In the genomic region with DNA sequence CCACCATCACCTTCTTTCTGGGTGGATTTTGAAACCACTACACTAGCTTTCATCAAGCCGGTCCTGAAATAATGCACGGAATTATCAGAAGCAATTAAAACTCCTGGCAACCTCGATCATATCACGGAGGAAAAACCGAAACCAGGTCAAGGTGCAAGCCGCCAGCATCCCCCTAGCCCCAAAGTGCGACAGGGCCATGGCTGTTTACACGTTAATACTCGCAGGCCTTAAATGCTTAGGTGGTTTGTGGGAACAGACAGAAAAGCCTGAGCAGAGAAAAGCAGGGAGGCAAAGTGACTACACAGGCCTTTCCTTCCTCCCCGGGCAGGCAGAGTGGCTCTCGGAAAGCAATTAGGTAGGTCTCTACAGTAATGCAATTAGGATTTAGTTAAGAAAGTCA, we compare ENCODE assay signal across 7 mouse cellular contexts. TPM values are rescaled to one million over a fixed set of nuclear protein-coding genes. Genes with fewer than 3 reads are reported as not detected.
DNase-seq lines count a peak whose midpoint lies in the region; ATAC-seq and TF ChIP-seq lines count a peak whose summit lies in the region.

No protein-coding gene starts in this region.

- H3K4me1 ChIP-seq in testis, adult 2 months (ENCODE audit: control insufficient read depth, insufficient read depth, low read length) = peaks cover 10% of the 10 kb centered on the region
- H3K4me1 ChIP-seq in limb, embryonic 15.5 days = peaks cover 34% of the 10 kb centered on the region
- H3K4me1 ChIP-seq in neural tube, embryonic 14.5 days (ENCODE audit: control insufficient read depth, insufficient read depth, low read length) = peaks cover 34% of the 10 kb centered on the region

- TF ChIP-seq CTCF in testis, adult 2 months (IDR thresholded peaks at IDR 0.05; ENCODE audit: control insufficient read depth, insufficient read depth, insufficient replicate concordance, low read depth, low read length) = no peak

- no peaks in the 10 kb centered on the region for H3K27me3 ChIP-seq in testis, adult 2 months (ENCODE audit: control insufficient read depth, insufficient read depth, low read length)
- no peaks in the 10 kb centered on the region for H3K27me3 ChIP-seq in limb, embryonic 15.5 days
- no peaks in the 10 kb centered on the region for H3K27me3 ChIP-seq in neural tube, embryonic 14.5 days (ENCODE audit: control insufficient read depth, insufficient read depth, low read length)

- 3% methylated on average over 11 of the region's 11 CpGs for WGBS in limb, embryonic 15.5 days
- WGBS in neural tube, embryonic 14.5 days = 5% methylated on average over 11 of the region's 11 CpGs

- ATAC-seq in limb, embryonic 15.5 days (ENCODE audit: insufficient number of reproducible peaks, low FRiP score, low TSS enrichment, low read depth) = no peak
- no peak for ATAC-seq in neural tube, embryonic 14.5 days (ENCODE audit: low read depth)

- peak overlapping the region; percentile 92 for H3K4me3 ChIP-seq in testis, adult 2 months (ENCODE audit: control insufficient read depth, low read depth, low read length)
- H3K4me3 ChIP-seq in limb, embryonic 15.5 days = peak overlapping the region; percentile 85
- peak overlapping the region; percentile 94 for H3K4me3 ChIP-seq in neural tube, embryonic 14.5 days (ENCODE audit: low read depth, low read length)

- H3K9ac ChIP-seq in limb, embryonic 15.5 days = peak overlapping the region; percentile 87
- H3K9ac ChIP-seq in neural tube, embryonic 14.5 days (replicated peaks; ENCODE audit: low read depth, low read length) = peak overlapping the region; percentile 87; the same call in 1 of the 2 replicates

- no peaks in the 10 kb centered on the region for H3K9me3 ChIP-seq in limb, embryonic 15.5 days
- H3K9me3 ChIP-seq in neural tube, embryonic 14.5 days (ENCODE audit: control insufficient read depth, low read length) = no peaks in the 10 kb centered on the region

- no peak for TF ChIP-seq POLR2A in testis, adult 2 months (IDR thresholded peaks at IDR 0.05; ENCODE audit: control insufficient read depth, low read depth, low read length)

- no peaks in the 10 kb centered on the region for H3K36me3 ChIP-seq in testis, adult 2 months (ENCODE audit: control insufficient read depth, insufficient read depth, low read length)
- no peaks in the 10 kb centered on the region for H3K36me3 ChIP-seq in limb, embryonic 15.5 days
- H3K36me3 ChIP-seq in neural tube, embryonic 14.5 days (ENCODE audit: control insufficient read depth, insufficient read depth, low read length) = no peaks in the 10 kb centered on the region

- no peak for DNase-seq in testis, postnatal 14 days (ENCODE audit: low spot score)
- DNase-seq in cerebellum, postnatal 25 days = peak; percentile 37 to 54
- peak; percentile 18 for DNase-seq in heart, postnatal 4 days
- no peak for DNase-seq in gastrocnemius, postnatal 4 days (ENCODE audit: low spot score in 2 of 2)

- 0 out of 2 replicates have a peak overlapping the region, but pooled peaks have one; percentile 17 for H3K27ac ChIP-seq in testis, adult 2 months (ENCODE audit: control insufficient read depth, insufficient read depth, low read depth, low read length)
- peak overlapping the region; percentile 93 for H3K27ac ChIP-seq in limb, embryonic 15.5 days
- peak overlapping the region; percentile 93 for H3K27ac ChIP-seq in neural tube, embryonic 14.5 days (ENCODE audit: low read depth, low read length)

- H3K4me2 ChIP-seq in limb, embryonic 15.5 days = peak overlapping the region; percentile 61
- peak overlapping the region; percentile 62 for H3K4me2 ChIP-seq in neural tube, embryonic 14.5 days (ENCODE audit: low read depth, low read length)

RNA-seq across cellular contexts. Expression of gene Hdac4, which starts 16.4 kb away (rescaled TPM):
- polyA plus RNA-seq in testis, adult 2 months (2012; rRNA removed) = 14.3 and 16.7 TPM in 2 replicates
- 10 to 100 TPM; 33.3 to 36.3 TPM for total RNA-seq in heart, postnatal 4 days (2021)
- 22.4 and 24.1 TPM in 2 replicates for polyA plus RNA-seq in limb, embryonic 15.5 days (2015; fragmentation: Nextera tagmentation; extraction: Ambion mirVana)
- polyA plus RNA-seq in neural tube, embryonic 14.5 days (2014; fragmentation: Nextera tagmentation; extraction: Ambion mirVana) = 35.3 and 38.0 TPM in 2 replicates
- total RNA-seq in gastrocnemius, postnatal 4 days (2021) = 10 to 100 TPM; 59.1 to 62.9 TPM

Comparison
In these comparisons a context has a peak if more than half of its experiments do, and no peak if none do; other contexts are left out.
1. H3K27ac ChIP-seq: peak in every context shown above with its lines; median percentile 93 in limb, embryonic 15.5 days; 93 in neural tube, embryonic 14.5 days; 17 in testis, adult 2 months.
2. DNase-seq: peak in cerebellum, postnatal 25 days (2 of 2) and heart, postnatal 4 days (single experiment); none in testis, postnatal 14 days (single experiment) and gastrocnemius, postnatal 4 days (0 of 2).
3. Peak in every context shown above with its lines, with median percentiles within 50 percentile points of each other: H3K4me3 ChIP-seq.